Mouse (Mus musculus): ENCODE results near the gene Frg2f1. TPM values are rescaled to one million over a fixed set of nuclear protein-coding genes. Genes with fewer than 3 reads are reported as not detected.
"Not testable (repeated sequence)": the region's sequence is repeated elsewhere in the genome, so short reads cannot be mapped to it uniquely, and the experiment has no call there.

The Frg2f1 gene
- polyA plus RNA-seq, 1 experiment from 2014 or later: 3.8 TPM

- ChIA-PET POLR2A (no interaction called here), CTCF (no interaction called here)
- in situ Hi-C loops (cut with MboI; ENCODE audit: low pct_unique_long_range_greater_than_20kb): loop anchor here (10.0 kb wide), 1 partner anchor 293 kb away; no protein-coding TSS in a partner anchor
These were observed 1.9 kb downstream of the Frg2f1 start for GRCm38 (mm10) chr4:119537436-119537835.

DNA sequence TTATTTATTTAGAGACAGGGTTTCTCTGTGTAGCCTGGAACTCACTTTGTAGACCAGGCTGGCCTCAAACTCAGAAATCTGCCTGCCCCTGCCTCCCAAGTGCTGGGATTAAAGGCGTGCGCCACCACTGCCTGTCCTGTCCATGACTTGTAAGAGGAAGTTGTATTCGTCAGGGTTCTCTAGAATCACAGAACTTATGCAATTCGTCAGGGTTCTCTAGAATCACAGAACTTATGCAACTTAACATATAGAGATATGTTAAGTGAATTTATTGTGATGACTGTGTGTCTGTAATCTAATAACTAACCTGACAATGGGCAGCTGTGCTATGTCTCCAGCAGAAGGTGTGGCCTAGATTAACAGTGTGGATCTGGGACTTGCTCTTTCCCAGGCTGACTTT lies 2.7 kb downstream of the Frg2f1 start, which contains the start of gene Foxj3:
Gene Foxj3 (plus strand): TSS at position 390 of the 400 bp plus-strand sequence.
- ATAC-seq; H3K27me3 ChIP-seq; POLR2A ChIA-PET; CTCF ChIA-PET; DNase-seq (ENCODE audit: low read depth, low spot score): not testable (repeated sequence)
- in situ Hi-C loops (cut with MboI; ENCODE audit: low pct_unique_long_range_greater_than_20kb): loop anchor here (10.0 kb wide), 1 partner anchor 292 kb away; no protein-coding TSS in a partner anchor

More at GRCm38 (mm10) chr4:119537436-119537835, 1.9 kb downstream of the Frg2f1 start:
- H3K27me3 ChIP-seq: no peaks in the 10 kb centered on the region
- ATAC-seq (no peak), DNase-seq (ENCODE audit: low read depth, low spot score) (no peak)
- TF ChIP-seq CTCF (IDR thresholded peaks at IDR 0.05): no peak

DNA sequence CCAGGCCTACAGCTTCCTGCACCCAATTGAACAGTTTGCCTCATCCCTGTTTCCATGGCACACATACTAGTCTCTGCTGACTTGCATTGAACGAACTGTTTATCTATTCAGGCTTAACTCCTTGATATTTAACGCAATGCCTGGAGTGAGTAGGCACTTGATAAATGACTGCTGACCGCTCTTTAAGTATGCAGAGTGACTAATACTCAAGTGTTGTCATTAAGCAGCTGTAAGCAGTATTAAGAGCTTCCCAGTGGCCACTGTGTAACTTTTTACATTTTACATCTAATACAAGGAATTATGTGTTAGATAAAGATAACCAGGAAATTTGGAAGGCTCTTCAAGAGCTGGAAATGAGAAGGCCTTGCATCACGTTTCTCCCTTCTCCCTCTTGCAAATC lies 4.2 kb downstream of the Frg2f1 start:
- in situ Hi-C loops (cut with MboI; ENCODE audit: low pct_unique_long_range_greater_than_20kb): loop anchor here (10.0 kb wide), 1 partner anchor 290 kb away; no protein-coding TSS in a partner anchor
- ATAC-seq (no peak), DNase-seq (ENCODE audit: low read depth, low spot score) (no peak)
- ChIA-PET POLR2A (no interaction called here), CTCF (no interaction called here)
- no peak for TF ChIP-seq CTCF (IDR thresholded peaks at IDR 0.05)
- no peaks in the 10 kb centered on the region for H3K27me3 ChIP-seq

DNA sequence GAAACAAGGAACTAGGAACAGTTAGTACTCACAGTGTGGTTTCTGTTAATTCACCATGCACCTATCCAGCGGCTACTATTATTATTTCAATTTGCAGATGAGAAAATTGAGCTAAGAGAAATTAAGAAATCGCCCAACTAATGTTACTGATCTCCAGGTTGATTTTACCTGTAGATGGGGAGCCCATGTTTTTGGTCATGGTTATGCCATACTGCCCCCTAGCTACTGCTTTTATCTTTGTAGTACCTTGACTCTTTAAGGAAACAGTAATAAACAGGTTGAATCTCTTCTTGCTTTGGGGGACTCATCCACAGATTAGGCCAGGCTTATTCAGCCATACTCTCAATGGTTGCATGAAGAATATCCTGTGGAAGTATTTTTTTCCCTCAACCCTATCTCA lies 7.5 kb downstream of the Frg2f1 start:
- in situ Hi-C loops (cut with MboI; ENCODE audit: low pct_unique_long_range_greater_than_20kb): loop anchor here (10.0 kb wide), 1 partner anchor 287 kb away; no protein-coding TSS in a partner anchor
- ATAC-seq (no peak), DNase-seq (ENCODE audit: low read depth, low spot score) (no peak)
- peak; percentile 34 for TF ChIP-seq CTCF (IDR thresholded peaks at IDR 0.05)
- ChIA-PET CTCF (interaction anchor here (0.9 to 1.3 kb wide), 3 partner anchors 10 to 194 kb away, joined by 3 to 4 read pairs (median 3); no protein-coding TSS in a partner anchor), POLR2A (no interaction called here)
- H3K27me3 ChIP-seq: no peaks in the 10 kb centered on the region

- ChIA-PET POLR2A (no interaction called here), CTCF (no interaction called here)
- no peak for DNase-seq (ENCODE audit: low read depth, low spot score)
- in situ Hi-C loops (cut with MboI; ENCODE audit: low pct_unique_long_range_greater_than_20kb): loop anchor here (10.0 kb wide), 1 partner anchor 92 kb away; no protein-coding TSS in a partner anchor
- no peak for TF ChIP-seq CTCF (IDR thresholded peaks at IDR 0.05)
- H3K27me3 ChIP-seq: peaks cover 9% of the 10 kb centered on the region
- no peak for ATAC-seq
These were observed 12.9 kb downstream of the Frg2f1 start for GRCm38 (mm10) chr4:119526329-119526845.

- peaks cover 9% of the 10 kb centered on the region for H3K27me3 ChIP-seq
- ChIA-PET CTCF (no interaction called here), POLR2A (no interaction called here)
- in situ Hi-C loops (cut with MboI; ENCODE audit: low pct_unique_long_range_greater_than_20kb): loop anchor here (10.0 kb wide), 1 partner anchor 90 kb away; no protein-coding TSS in a partner anchor
- ATAC-seq (no peak), DNase-seq (ENCODE audit: low read depth, low spot score) (no peak)
- TF ChIP-seq CTCF (IDR thresholded peaks at IDR 0.05): no peak
These were observed 14.9 kb downstream of the Frg2f1 start for GRCm38 (mm10) chr4:119524466-119524865.

DNA sequence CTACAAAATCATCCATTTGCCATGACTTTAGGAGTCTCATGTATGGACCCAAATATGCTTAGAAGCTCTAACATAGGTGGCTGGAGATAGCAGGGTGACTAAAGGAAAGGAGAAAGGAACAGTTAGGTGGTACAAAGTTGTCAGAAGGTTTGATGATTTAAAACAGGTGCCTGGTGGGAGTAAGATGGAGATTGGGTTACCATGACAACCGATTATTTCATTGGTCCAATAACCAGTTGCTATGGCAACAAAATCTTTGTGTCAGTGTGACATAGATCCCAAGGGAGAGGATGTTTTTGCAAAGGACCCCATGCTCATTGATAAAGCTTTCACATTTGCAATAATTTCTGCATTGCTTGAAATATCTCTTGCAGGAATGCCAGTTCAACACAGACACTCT lies 15.3 kb downstream of the Frg2f1 start:
- in situ Hi-C loops (cut with MboI; ENCODE audit: low pct_unique_long_range_greater_than_20kb): loop anchor here (10.0 kb wide), 1 partner anchor 89 kb away; no protein-coding TSS in a partner anchor
- H3K27me3 ChIP-seq: peaks cover 12% of the 10 kb centered on the region
- DNase-seq (ENCODE audit: low read depth, low spot score) (no peak), ATAC-seq (no peak)
- no peak for TF ChIP-seq CTCF (IDR thresholded peaks at IDR 0.05)
- ChIA-PET POLR2A (no interaction called here), CTCF (no interaction called here)

DNA sequence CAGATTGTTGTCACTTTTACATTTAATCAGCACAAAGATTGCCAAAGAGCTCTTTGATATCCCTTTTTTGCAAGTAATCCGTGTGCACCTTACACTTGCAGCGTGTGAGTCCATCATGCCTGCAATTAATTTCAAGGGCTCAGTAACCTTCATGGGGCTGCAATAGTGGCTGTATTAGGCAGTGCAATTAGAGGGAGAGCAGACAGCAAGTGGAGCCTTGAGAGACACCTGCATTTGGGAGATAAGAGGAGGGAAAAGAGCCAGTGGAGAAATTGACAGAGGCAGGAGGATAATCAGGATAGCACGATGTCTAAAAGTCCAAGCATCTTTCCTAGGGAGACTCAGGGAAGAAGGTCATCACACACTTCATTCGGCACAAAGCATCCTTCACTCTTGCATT lies 15.8 kb downstream of the Frg2f1 start:
- CTCF ChIA-PET: no interaction called here
- TF ChIP-seq CTCF (IDR thresholded peaks at IDR 0.05): no peak
- peaks cover 12% of the 10 kb centered on the region for H3K27me3 ChIP-seq
- POLR2A ChIA-PET: no interaction called here
- ATAC-seq: no peak
- in situ Hi-C loops (cut with MboI; ENCODE audit: low pct_unique_long_range_greater_than_20kb): loop anchor here (10.0 kb wide), 1 partner anchor 89 kb away; no protein-coding TSS in a partner anchor
- no peak for DNase-seq (ENCODE audit: low read depth, low spot score)

GRCm38 (mm10) chr4:119512731-119513141 lies 26.6 kb downstream of the Frg2f1 start:
- ATAC-seq (no peak), DNase-seq (ENCODE audit: low read depth, low spot score) (no peak)
- ChIA-PET CTCF (interaction anchor here (0.8 to 0.9 kb wide), 2 partner anchors 49 to 82 kb away, joined by 3 read pairs; no protein-coding TSS in a partner anchor), POLR2A (no interaction called here)
- peaks cover 2% of the 10 kb centered on the region for H3K27me3 ChIP-seq
- in situ Hi-C loops (cut with MboI; ENCODE audit: low pct_unique_long_range_greater_than_20kb): no loop called here
- TF ChIP-seq CTCF (IDR thresholded peaks at IDR 0.05): no peak

GRCm38 (mm10) chr4:119511591-119511990 lies 27.7 kb downstream of the Frg2f1 start:
- peak; percentile 10 for TF ChIP-seq CTCF (IDR thresholded peaks at IDR 0.05)
- no peak for DNase-seq (ENCODE audit: low read depth, low spot score)
- ChIA-PET POLR2A (no interaction called here), CTCF (no interaction called here)
- no peak for ATAC-seq
- peaks cover 2% of the 10 kb centered on the region for H3K27me3 ChIP-seq
- in situ Hi-C loops (cut with MboI; ENCODE audit: low pct_unique_long_range_greater_than_20kb): no loop called here

DNA sequence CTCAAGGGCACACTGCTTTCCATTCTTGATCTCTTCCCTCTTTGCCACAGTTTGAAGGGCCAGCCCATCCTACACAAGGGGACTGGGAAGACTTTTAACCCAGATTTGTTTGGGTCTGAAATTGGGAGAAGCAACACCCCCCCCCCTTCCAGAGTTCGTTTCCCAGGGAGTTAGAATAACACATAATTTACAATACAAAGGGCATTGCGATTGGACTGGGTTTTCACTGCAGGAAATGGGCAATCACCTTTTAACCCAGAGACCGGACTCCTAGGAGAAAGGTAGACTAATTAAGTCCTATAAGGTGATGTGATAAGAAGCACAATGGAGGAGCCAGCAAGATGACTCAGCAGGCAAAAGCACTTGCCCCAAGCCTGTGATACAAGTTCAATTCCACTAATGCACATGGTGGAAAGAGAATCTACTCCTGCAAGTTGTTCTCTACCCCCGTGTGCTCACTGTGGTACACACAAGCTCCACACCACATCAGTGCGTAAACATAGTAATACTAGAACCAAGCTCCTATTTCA lies 40.9 kb downstream of the Frg2f1 start:
- no peak for ATAC-seq
- no peak for TF ChIP-seq CTCF (IDR thresholded peaks at IDR 0.05)
- in situ Hi-C loops (cut with MboI; ENCODE audit: low pct_unique_long_range_greater_than_20kb): no loop called here
- CTCF ChIA-PET: interaction anchor here (1.0 kb wide), 1 partner anchor 22 kb away, joined by 3 read pairs; no protein-coding TSS in a partner anchor
- no peak for DNase-seq (ENCODE audit: low read depth, low spot score)
- peaks cover 8% of the 10 kb centered on the region for H3K27me3 ChIP-seq
- POLR2A ChIA-PET: no interaction called here
